Mouse (Mus musculus) right cerebral cortex, postnatal 4 days (tissue): Measurements from ENCODE around the gene Qpct.

Experiments used
- DNase-seq: peaks from one replicate; pipeline ENCODE4 v3.0.0-alpha.2; 2022

Qpct gene

DNA sequence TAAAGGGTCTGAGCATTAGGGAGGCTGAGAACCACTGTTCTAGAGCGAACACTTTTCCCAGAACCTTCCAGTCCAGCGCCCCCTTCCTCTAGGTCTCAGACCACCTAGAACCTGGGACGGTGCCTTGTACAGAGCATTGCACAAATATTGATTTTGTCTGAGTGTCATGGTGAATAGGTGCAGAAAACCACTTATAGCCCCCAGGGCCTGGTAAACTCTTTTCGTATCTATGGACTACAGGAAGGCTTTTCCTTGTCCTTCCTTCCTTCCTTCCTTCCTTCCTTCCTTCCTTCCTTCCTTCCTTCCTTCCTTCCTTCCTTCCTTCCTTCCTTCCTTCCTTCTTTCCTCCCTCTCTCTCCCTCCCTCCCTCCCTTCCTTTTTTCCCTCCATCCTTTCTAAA is at the start of gene Qpct:
Gene Qpct (plus strand): TSS at position 301 of the 400 bp plus-strand sequence.
- no peak for DNase-seq

DNA sequence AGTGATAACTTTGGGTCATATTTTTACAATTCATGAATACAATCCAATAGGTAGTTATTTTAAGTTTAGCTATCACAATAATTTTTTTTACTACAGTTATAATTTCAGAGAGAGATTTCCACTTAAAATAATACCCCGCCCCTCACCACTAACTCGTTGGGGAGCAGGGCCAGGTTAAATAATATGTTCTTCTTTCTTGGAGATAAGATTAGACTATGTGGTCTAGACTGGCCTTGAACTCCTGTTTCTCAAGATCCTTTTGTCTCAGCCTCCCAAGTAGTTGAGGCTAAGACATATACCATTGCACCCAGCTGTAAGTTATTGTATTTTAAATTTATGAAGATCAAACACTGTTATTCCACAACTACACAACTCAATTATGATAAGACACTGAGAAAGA is 38.1 kb upstream of the Qpct start:
- DNase-seq = no peak

DNA sequence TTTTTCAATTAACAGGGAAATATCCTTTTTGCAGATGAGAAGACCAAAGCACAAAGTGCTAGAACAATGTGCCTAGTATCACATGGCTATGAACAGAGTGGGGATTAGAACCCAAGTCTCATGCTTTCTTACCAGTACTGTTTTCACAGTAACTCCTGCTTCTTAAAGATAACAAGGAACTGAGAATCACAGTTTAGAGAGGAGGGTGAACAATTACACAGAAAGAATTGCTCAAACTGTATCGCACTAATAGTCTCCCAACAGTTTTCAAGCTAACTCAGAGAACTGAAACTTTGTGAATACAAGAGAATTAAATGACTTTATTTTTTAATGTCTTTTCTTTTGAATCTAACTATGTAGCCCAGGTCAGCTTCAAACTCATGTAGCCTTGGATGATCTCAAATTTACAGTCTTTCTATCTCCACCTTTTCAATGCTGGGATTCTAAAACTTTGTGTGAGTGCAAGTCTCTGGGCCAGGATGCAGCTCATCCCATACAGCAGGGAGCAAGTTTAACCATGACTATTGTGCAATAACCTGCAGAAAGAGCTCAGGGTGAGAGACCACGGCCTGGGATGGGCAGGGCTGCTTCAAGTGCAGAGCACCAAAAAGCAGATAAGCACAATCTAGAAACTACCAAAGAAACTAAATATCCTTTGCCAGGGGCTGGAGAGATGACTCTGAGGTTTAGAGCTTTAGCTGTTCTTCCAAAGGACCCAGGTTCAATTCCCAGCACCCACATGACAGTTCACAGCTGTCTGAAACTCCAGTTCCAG is 36.6 kb upstream of the Qpct start:
- DNase-seq = no peak

DNA sequence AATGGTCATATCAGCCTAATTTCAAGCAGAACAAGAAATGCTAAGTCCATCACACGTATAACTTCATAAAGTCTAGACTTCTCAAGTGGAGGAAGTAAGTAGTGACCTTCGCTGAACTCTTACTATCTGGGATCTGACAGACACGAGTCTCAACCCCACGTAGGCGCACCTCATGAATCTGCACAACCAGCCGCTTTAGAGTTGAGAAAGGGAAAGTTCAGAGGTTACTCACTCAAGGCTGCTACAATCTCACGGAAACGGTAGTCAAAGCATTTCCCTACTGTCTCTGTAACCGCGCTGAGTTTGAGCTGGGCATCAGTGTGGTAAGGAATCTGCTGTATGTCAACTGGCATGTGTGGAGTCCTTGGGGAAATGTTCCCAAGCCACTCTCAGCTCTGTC is 35.9 kb upstream of the Qpct start:
- no peak for DNase-seq

DNA sequence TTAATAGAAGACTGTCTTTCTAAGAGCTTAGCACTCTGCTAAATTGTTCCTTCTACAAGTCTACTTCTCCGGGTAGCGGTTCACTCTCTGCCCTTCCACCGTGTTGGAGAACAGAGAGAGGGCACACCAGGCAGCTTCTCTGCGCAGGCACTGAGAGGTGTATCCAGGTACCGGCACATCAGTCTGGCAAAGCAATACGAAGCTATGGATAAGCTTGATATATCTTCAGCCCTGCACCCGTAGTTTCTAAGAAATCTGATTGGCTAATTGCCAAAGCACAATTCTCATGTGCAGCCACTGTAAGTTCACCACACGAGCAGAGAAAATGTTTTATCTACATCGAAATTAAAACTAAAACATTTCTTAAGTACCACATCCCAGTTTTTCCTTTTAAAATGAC is 33.3 kb upstream of the Qpct start:
- DNase-seq = no peak

DNA sequence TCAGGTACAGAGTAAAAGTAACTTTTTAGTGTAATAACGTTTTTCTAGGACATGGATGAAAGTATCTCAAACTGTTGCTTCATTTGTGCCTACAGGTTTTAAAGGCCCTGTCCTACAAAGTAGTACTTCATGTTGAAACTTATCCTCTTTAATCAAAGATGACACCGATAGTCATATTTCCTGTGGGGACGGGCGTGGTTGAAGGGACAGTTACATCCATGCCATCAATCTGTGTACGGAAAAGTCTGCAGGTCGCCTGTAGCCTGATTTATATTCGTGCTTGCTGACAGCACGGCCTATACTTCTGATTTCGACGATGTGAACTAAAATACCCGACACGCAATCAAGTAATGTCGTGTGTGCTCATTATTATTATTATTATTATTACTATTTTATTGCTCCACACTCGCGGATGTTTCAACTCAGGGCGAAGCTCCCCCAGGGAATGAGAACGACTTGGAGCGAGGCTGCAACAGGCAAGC is 31.9 kb upstream of the Qpct start:
- no peak for DNase-seq

DNA sequence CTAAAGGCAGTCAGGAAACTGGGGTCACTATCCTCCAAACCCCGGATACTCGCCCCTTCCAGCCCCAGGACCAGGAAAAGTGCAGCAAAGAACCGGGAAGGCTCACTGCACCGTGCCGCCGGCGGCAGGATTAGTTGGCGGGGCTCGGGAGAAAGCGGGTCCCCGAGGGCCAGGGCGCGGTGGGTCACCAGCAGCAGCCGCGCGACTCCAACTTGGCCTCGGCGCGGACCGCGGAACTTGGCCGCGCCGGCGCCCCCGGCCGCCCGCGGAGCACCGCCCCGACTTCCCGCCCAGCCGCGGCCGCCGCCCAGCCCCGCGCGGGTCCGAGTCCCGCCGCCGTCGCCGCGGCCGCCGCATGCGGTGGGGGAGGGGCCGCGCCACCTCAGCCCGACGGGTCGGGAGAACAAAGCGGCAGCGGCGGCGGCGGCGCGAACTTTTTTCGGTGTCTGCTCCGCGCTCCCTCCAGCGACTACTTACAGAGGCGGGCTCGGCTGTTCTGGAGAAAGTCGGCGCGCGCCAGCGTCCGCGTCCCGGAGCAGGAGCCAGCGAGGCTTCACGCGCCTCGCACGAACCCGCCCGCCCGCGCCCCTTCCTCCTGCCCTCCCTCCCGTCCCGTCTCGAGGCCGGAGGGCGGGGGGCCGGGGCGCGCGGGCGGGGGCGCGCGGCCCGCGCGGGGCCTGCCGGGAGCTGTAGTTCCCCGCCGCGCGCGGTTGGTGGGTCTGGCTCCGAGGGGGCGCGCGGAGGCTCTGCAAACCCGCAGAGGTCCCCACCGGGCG is 31.3 kb upstream of the Qpct start, which contains the start of gene Prkd3:
Gene Prkd3 (minus strand): TSS at position 609 of the 776 bp plus-strand sequence.
- peak; percentile 72 for DNase-seq

DNA sequence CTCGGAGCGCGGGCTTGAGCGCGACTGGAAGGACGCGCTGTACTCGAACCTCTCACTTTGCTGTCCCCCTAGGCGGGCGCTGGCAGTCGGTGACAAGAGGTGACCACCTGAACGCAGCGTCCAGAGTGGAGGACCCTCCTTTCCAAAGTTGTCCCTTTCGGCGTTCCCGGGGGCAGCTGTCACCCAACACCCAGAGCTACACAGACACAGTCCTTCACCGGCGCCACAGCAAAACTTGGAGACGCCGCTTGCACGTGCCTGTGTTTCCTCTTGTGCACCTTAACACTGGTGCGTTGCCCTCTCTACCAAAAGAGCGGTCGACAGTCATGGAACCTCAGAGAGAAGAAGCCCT is 30.7 kb upstream of the Qpct start:
- DNase-seq = no peak

DNA sequence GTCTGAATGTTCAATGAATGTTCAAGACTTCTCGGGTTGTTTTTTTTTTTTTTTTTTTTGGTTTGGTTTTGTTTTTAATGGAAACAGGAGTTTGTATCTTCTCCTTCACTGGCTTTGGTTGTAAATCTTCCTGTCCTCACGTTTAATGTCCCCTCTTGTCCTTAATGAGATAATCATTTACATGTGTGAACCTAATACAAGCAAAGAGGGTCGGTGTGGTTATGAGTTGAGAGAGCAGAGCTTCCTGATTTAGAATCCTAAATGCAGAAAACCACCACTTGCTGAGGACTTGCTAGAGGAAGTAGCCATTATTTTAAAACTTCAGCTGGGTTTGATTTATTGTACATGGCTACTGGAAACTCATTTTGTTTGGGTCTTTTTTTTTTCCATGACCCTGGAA is 29.0 kb upstream of the Qpct start:
- no peak for DNase-seq

DNA sequence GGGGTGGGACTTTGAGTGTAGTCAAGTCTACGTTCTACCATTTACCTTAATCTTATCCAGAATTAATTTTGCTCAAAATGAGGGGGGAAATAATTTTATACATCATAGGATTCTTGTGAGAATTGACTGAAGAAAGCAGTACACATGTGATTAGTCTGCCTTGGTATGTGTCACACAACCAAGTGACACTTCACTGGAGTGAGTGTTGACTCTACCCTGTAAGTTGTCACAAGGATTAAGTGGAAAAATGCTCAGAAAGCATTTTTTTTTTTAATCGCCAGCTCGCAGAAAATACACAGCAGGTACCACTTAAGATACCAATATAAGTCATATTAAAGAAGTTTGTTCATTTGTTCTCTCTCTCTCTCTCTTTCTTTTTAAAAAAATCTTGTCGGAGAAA is 27.2 kb upstream of the Qpct start:
- DNase-seq = no peak

DNA sequence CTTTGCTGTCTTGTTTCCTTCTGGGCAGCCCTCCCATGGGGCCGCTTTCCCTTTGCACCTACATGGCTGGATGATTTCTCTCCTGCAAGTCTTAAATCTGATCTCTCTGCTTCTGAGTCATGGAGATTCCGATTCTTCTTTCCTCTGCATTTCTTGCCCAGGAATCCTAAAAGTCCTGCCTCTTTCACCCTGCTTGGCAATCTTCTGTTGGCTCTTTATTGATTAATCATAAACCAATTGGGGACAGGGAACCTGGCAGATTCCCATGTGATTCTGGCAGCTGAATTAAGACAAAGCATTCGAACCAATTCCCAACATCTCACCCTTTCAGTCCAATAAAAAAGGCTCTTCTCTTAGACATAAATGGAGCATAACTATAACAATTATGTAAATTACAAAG is 22.5 kb upstream of the Qpct start:
- DNase-seq = no peak

DNA sequence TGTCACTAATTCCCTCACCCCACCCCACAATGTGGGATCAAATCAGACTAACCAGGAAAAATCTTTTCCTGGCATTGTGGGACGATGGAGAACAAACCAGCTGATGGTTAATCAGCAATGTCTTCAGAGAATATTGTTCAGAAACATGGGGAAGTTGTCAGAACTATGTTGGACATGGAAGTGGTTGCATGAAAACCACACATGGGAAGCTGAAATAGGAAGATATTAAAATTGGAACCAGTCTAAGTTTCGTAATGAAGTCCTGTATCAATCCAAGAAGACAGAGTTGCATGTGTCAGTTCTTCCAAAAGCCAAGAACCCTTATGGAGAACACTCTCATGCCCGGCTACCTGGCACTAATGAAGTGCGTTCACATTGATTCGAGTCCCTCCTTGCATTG is 20.1 kb upstream of the Qpct start:
- DNase-seq = no peak

DNA sequence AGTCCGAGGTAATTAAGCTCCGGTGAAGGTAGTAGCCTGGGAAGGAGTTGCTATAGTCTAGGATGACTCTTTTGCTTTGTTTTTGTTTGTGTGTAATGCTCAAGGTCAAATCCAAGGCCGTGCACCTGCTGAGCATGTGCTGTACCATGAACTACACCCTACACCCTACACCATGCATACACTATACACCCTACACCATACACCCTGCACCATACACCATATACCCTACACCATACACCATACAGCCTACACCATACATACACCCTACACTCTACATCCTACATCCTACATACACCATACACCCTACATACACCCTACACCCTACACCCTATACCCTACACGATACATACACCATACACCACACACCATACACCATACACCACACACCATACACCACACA is 18.9 kb upstream of the Qpct start:
- DNase-seq = no peak

DNA sequence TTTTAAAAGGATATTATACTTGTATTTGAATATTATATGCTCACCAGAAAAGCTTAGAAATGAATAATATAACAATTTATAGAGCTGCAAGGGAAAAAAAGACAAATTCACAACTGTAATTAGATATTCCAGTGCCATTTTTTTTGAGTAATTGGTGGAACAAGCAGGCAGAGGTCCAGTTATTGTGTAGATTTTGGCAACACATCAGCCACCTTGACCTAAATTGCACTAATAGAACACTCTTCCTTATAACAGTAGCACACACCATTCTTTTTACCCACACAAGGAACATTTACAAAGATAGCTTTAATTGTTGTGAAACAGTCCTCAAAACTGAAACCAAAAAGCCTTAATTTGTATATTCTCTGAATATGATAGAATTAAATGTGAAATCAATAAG is 12.0 kb upstream of the Qpct start:
- no peak for DNase-seq

DNA sequence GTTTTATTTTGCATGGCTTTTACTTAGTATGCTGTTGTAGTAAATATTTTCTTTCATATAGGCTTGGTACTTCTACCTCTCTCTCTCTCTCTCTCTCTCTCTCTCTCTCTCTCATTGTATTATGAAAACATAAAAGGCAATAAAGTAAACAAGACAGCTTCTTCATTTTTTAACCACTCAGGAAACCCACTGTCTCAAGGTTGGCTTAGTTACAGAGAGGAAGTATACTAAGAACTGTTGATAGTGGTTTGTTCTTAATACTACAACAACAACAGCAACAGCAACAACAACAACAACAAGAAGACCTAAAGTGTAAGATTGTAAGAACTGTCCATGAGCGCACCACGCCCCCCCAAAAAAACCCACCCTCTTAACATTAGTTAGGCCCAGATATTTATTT is 8.0 kb upstream of the Qpct start:
- DNase-seq = no peak

DNA sequence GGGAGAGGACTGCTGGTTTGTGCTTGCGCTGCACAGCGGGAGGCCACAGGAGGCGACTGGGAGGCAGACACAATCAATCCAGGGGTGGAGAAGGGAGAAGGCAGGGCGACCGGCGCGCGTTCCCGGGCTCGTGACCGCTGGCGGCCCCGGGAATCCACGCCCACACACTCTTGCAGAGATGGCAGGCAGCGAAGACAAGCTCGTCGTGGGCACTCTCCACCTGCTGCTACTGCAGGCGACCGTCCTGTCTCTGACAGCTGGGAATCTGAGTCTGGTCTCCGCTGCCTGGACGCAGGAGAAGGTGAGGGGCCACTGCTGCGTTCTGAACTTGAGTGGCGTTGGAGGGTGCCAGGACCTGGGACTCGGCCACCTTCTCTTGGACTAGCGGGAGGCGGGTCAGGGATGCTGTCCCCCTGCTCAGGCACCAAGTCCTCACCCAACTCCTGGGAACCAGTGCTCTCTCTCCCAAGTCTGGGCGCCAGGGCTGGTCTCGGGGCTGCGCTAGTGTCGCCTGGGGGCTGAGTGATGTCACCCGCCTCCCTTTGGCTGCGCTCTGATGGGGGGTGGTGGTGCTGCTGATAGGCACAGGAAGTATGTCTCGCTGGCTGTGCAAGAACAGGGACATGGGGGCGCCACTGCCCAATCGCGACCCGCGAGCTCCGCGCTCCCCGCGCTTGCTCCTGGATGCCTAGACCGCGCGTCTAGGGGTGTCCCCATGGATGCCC is 544 bp downstream of the Qpct start:
- DNase-seq = peak; percentile 74

DNA sequence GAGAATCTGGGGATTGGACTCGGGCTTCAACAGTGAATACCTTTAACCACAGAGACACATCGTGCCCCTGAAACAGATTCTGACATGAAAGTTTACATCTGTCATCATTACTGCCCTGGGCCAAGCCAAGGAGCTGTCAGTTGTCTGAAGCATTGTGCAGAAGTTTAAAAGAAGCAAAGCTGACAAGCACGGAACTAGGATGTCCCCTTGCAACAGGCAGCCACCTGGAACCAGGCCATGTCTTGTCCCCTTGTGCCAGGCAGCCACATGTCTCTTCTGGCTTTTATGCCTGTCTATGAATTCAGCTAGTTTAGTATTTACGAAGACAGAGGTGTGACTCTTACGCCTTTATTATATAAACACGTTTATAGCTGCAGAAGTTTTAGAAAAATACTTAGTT is 6.6 kb downstream of the Qpct start:
- DNase-seq = no peak

DNA sequence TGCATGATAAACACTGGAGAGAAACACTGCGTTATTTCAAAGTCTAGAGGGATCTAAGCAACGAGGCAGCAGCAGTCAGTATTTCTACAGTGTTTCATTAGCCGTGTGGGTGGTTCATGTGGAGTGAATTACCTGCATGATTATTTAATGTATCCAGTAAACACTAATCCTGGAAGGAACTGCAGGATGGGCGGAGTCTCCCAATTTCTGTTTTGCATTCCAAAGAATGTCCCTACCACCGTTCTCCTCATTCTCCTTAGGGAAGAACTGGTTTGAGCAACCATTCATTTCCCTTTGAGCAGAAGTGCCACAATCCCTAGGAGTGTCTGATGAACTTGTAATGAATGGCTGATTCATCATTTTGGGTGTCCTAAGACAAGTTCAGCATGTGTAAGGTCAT is 8.5 kb downstream of the Qpct start:
- no peak for DNase-seq

DNA sequence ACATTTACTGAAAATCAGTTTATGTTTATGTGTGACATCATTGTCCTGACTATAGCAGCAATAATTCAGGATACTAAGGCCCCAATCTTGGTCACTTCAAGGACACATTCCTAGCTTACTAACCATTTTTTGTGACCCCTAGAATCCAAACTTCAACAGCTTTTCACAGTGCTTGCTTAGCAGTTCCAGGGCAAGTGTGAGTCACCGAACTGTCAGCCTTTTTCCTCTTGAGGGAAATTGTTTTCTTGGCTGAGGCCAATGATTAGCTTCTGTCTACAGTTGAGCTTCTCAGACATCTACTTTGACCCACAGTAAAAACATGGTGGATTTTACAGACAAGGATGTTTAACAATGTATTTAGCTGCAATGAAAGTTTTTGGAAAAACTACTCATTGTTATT is 12.5 kb downstream of the Qpct start:
- DNase-seq = no peak

DNA sequence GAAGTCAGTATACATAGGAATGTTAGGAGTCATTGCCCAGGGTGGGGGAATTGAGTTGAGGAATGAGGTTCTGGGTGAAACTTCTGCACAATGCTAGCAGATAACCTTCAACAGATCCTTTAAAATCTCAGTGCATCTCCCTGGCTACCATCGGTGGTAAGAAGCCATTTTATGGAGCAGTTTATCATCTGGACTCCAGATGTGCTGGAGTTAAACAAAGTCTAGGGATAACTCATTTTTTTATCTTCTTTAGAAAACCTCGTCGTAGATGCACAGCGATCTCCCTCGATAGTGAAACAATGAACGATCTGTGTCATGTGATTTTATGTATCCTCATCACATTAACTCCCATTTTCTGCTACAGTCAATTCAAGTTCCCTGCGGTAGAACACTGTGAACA is 16.9 kb downstream of the Qpct start:
- no peak for DNase-seq

DNA sequence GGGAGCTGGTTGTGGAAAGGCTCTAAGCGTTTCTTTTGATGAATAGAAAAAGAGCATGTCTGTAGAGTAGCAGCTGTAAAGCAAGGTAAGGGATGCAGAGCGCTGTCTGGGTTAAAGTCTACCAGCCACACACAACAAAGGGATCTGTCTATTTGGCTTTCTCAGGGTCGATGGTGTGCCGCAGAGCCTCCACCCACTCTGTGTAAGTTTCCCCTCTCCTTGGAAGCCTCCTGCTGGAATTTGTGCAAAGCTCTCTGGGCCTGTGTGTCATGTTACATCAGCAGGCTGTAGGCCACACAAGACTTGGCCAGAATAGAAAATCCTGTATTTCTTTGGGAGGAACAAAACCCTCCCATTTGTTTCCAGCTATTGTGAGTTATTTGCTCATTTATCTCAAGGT is 17.3 kb downstream of the Qpct start:
- no peak for DNase-seq

DNA sequence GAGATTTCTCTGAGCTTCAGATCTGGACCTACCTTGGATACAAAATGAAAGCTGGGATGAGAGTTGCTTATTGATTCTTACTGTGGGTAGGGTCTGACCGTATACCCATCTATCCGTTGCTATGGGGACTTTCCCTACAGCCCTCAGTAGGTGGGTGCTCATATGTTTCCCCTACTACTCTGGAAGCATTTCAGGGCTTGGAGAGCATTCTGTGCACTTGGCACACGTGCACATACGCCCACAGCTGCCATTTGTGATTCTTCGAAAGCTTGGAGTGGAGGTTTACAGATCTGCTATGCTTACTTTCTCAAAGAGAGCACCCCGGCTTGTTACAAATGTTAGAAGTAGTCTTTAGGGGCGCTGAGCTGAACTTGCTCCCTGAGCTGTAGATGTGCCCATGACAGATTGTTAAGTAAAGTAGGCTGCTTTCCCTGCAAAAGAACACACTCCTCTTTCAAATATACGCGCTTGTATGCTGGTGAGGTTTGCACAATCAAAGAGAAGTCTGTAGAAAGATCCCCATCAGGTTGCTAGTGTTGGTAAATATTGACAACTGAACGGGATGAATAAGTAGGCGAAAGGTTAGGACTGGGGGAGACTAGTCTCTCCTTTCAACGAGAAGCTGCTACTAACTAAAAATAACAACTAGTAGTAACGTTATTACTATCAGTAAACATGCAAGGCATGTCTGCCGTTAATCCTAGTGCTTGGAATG is 18.2 kb downstream of the Qpct start:
- DNase-seq = no peak

DNA sequence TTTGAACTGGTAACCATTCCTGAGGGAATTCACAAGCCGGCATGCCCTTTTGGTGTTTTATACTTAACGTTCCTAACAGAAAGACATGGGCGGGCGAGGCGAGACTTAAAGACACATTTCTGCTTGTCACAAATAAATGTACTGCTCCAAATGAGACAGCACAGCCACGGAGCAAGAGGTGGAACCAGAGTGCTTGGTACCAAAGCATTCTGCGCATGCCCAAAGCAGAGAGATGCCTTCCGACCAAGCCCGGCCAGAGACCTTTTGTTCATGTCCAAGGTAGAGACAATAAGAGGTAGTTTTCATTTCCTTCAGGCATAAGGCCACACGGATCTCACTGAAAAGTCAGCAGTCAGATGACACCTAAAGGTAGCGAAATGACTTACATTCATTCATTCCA is 20.2 kb downstream of the Qpct start:
- DNase-seq = no peak
